Mouse (Mus musculus) cortical plate, adult 2 months (tissue): ENCODE data around the gene 1700029P11Rik. TPM values are rescaled to one million over a fixed set of nuclear protein-coding genes. Genes with fewer than 3 reads are reported as not detected.

Experiments
- H3K27ac ChIP-seq: fragments of 200-500 bp; 2 replicates; pipeline ENCODE4 v1.5.1; 2012; ENCODE audit warnings: low read length, control low read depth, inconsistent platforms; ENCODE audit not compliant: insufficient read depth
- H3K4me1 ChIP-seq: fragments of 200-500 bp; 2 replicates; pipeline ENCODE4 v1.6.1; 2011; ENCODE audit warnings: low read length; ENCODE audit not compliant: control insufficient read depth, insufficient read depth
- H3K4me3 ChIP-seq: fragments of 200-500 bp; 2 replicates; pipeline ENCODE4 v1.5.1; 2011; ENCODE audit warnings: mild to moderate bottlenecking, low read length, control low read depth; ENCODE audit not compliant: insufficient read depth
- CTCF ChIP-seq: fragments of 200-500 bp; IDR thresholded peaks from 2 replicates; pipeline ENCODE4 v1.5.1; 2011; ENCODE audit warnings: mild to moderate bottlenecking, control low read depth, low read length; ENCODE audit not compliant: insufficient read depth; ENCODE audit errors: extremely low read depth
- POLR2A ChIP-seq: fragments of 200-500 bp; IDR thresholded peaks from 2 replicates; pipeline ENCODE4 v1.6.1; 2011; ENCODE audit warnings: mild to moderate bottlenecking, low read length, control low read depth; ENCODE audit not compliant: insufficient read depth; ENCODE audit errors: extremely low read depth
- polyA plus RNA-seq: library from polyadenylated mRNA; depleted of rRNA; stranded (reverse); fragments of >200 nt; gene quantifications from 2 replicates; pipeline ENCODE4 v1.2.3, GENCODE M21; 2012

Gene 1700029P11Rik
- polyA plus RNA-seq, 1 experiment = not detected

- H3K4me3 ChIP-seq = no peak overlapping the region
- TF ChIP-seq CTCF = no peak
- no peak for TF ChIP-seq POLR2A
- H3K27ac ChIP-seq = 0 out of 2 replicates have a peak overlapping the region, but pooled peaks have one; percentile 10
- peaks cover 3% of the 10 kb centered on the region; the same call in 1 of the 2 replicates for H3K4me1 ChIP-seq
These were observed 40.1 kb upstream of the 1700029P11Rik start for GRCm38 (mm10) chr15:81940219-81940618.

GRCm38 (mm10) chr15:81941010-81941409 is 39.3 kb upstream of the 1700029P11Rik start:
- Histone ChIP-seq H3K27ac (no peak overlapping the region), H3K4me3 (no peak overlapping the region), H3K4me1 (peaks cover 3% of the 10 kb centered on the region; the same call in 1 of the 2 replicates)
- TF ChIP-seq CTCF = no peak
- TF ChIP-seq POLR2A = no peak

- Histone ChIP-seq H3K4me3 (no peak overlapping the region), H3K4me1 (peaks cover 2% of the 10 kb centered on the region; the same call in 1 of the 2 replicates), H3K27ac (no peak overlapping the region)
- TF ChIP-seq CTCF = no peak
These were observed 37.1 kb upstream of the 1700029P11Rik start for GRCm38 (mm10) chr15:81943176-81943749.

GRCm38 (mm10) chr15:81949076-81949475 is 31.3 kb upstream of the 1700029P11Rik start:
- no peak for TF ChIP-seq POLR2A
- TF ChIP-seq CTCF = no peak
- Histone ChIP-seq H3K27ac (no peak overlapping the region), H3K4me1 (no peaks in the 10 kb centered on the region)

GRCm38 (mm10) chr15:81949476-81950131 is 30.7 kb upstream of the 1700029P11Rik start:
- Histone ChIP-seq H3K4me3 (no peak overlapping the region), H3K4me1 (no peaks in the 10 kb centered on the region), H3K27ac (no peak overlapping the region)
- peak; percentile 24; the same call in 1 of the 2 replicates for TF ChIP-seq POLR2A
- TF ChIP-seq CTCF = no peak

More at GRCm38 (mm10) chr15:81949076-81949475, 31.3 kb upstream of the 1700029P11Rik start:
- H3K4me3 ChIP-seq = no peak overlapping the region

GRCm38 (mm10) chr15:81950716-81951115 is 29.6 kb upstream of the 1700029P11Rik start:
- Histone ChIP-seq H3K4me1 (no peaks in the 10 kb centered on the region), H3K27ac (no peak overlapping the region), H3K4me3 (no peak overlapping the region)
- TF ChIP-seq CTCF (no peak), POLR2A (no peak)

- Histone ChIP-seq H3K4me1 (no peaks in the 10 kb centered on the region), H3K4me3 (no peak overlapping the region)
- TF ChIP-seq POLR2A (no peak), CTCF (no peak)
These were observed 29.2 kb upstream of the 1700029P11Rik start for GRCm38 (mm10) chr15:81951159-81951558.

GRCm38 (mm10) chr15:81952310-81952709 is 28.0 kb upstream of the 1700029P11Rik start:
- no peak for TF ChIP-seq CTCF
- TF ChIP-seq POLR2A = no peak

More at GRCm38 (mm10) chr15:81951159-81951558, 29.2 kb upstream of the 1700029P11Rik start:
- no peak overlapping the region for H3K27ac ChIP-seq

GRCm38 (mm10) chr15:81954151-81954583 is 26.2 kb upstream of the 1700029P11Rik start:
- no peak for TF ChIP-seq POLR2A
- no peak for TF ChIP-seq CTCF
- H3K4me1 ChIP-seq = peaks cover 11% of the 10 kb centered on the region; the same call in 1 of the 2 replicates
- H3K4me3 ChIP-seq = no peak overlapping the region
- H3K27ac ChIP-seq = no peak overlapping the region

More at GRCm38 (mm10) chr15:81952310-81952709, 28.0 kb upstream of the 1700029P11Rik start:
- Histone ChIP-seq H3K27ac (no peak overlapping the region), H3K4me3 (no peak overlapping the region), H3K4me1 (peaks cover 6% of the 10 kb centered on the region; the same call in 1 of the 2 replicates)
